Mouse (Mus musculus): ENCODE measurements at regions not wholly inside any gene's neighbourhood (a gene's known extent, or its start where the extent isn't known, plus 50 kb on each side); places are given as distances from the start of the nearest gene placed in this dataset.

DNA sequence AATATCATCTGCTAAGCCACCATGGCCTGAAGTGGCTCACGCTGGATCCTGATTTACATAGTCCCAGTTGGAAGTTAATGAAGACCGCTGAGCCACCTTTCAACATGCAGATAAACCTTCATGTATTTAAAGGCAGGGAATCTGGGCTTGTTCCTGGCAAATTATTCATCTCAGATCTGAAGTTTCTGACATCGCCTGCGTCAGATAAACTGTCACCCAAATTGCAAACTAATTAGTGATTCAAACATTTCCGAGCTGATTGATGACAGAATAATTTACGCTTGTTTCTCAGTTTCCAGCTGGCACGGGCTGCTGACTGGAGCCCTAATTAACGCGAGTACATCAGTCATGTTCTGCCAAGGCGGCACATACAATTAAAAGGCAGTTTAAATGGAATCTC, 179.3 kb upstream of the Tle4 start:
- TF ChIP-seq POLR2A (IDR thresholded peaks at IDR 0.05; ENCODE audit: low read depth, low read length) (no peak), CTCF (IDR thresholded peaks at IDR 0.05; ENCODE audit: extremely low read depth, insufficient read length, insufficient replicate concordance, low read depth, low read length) (no peak)
